Mouse (Mus musculus) erythroblast, embryonic 14.5 days (primary cell): Measurements from ENCODE around the gene Rabgap1l.

Experiments
- GATA1 ChIP-seq: IDR thresholded peaks from 2 replicates; pipeline ENCODE4 v1.6.1; 2012; ENCODE audit warnings: low read length, inconsistent platforms, mixed read lengths
- TAL1 ChIP-seq: IDR thresholded peaks from 3 replicates; pipeline ENCODE4 v1.6.1; 2012; ENCODE audit warnings: low read length, inconsistent platforms, mixed read lengths

GRCm38 (mm10) chr1:160340653-160341052 lies 452.4 kb downstream of the Rabgap1l start:
- TF ChIP-seq GATA1 (no peak), TAL1 (no peak)
